Mouse (Mus musculus) heart, postnatal 0 days (tissue): ENCODE data around the gene Farp1. TPM values are rescaled to one million over a fixed set of nuclear protein-coding genes. Genes with fewer than 3 reads are reported as not detected.

Experiments used
- ATAC-seq: fragments of 200-750 bp; cut with Nextera tagmentation; 2 replicates; pipeline ENCODE4 v1.8.0; 2017; ENCODE audit warnings: low read depth, moderate number of reproducible peaks, moderate library complexity; ENCODE audit not compliant: insufficient read depth
- DNase-seq: peaks from one replicate; pipeline ENCODE4 v3.0.0-alpha.2; 2016; ENCODE audit warnings: low spot score
- H3K27ac ChIP-seq: fragments of 300-500 bp; sonication (generic); 2 replicates; pipeline ENCODE4 v1.5.1; 2014; ENCODE audit warnings: low read depth, mild to moderate bottlenecking
- H3K27me3 ChIP-seq: fragments of 300-500 bp; sonication (generic); 2 replicates; pipeline ENCODE4 v1.6.1; 2014; ENCODE audit warnings: low read length, mixed read lengths; ENCODE audit not compliant: control insufficient read depth, insufficient read depth
- H3K36me3 ChIP-seq: fragments of 300-500 bp; sonication (generic); replicated peaks from 2 replicates; pipeline ENCODE4 v1.6.1; 2014; ENCODE audit warnings: low read length, mixed read lengths; ENCODE audit not compliant: control insufficient read depth, insufficient read depth
- H3K4me1 ChIP-seq: fragments of 300-500 bp; sonication (generic); 2 replicates; pipeline ENCODE4 v1.6.1; 2014; ENCODE audit warnings: antibody characterized with exemption; ENCODE audit not compliant: control insufficient read depth, insufficient read depth
- H3K4me2 ChIP-seq: fragments of 300-500 bp; sonication (generic); 2 replicates; pipeline ENCODE4 v1.6.1; 2014; ENCODE audit warnings: low read depth, mild to moderate bottlenecking, low read length, moderate library complexity
- H3K4me3 ChIP-seq: fragments of 300-500 bp; sonication (generic); 2 replicates; pipeline ENCODE4 v1.5.1; 2014; ENCODE audit warnings: low read depth, low read length
- H3K9ac ChIP-seq: fragments of 300-500 bp; sonication (generic); replicated peaks from 2 replicates; pipeline ENCODE4 v1.6.1; 2014; ENCODE audit warnings: low read depth, low read length, mixed read lengths
- H3K9me3 ChIP-seq: fragments of 300-500 bp; sonication (generic); replicated peaks from 2 replicates; pipeline ENCODE4 v1.6.1; 2016; ENCODE audit warnings: low read length; ENCODE audit not compliant: control insufficient read depth
- CTCF ChIP-seq: IDR thresholded peaks from 2 replicates; pipeline ENCODE4 v1.5.1; 2016; ENCODE audit warnings: antibody characterized with exemption, control low read depth, low read depth
- EP300 ChIP-seq: IDR thresholded peaks from 2 replicates; pipeline ENCODE4 v1.6.1; 2016; ENCODE audit warnings: antibody characterized with exemption, low read depth
- WGBS: fragments of 180-500 bp; shearing (Covaris S2); extraction: QIAGEN DNeasy Blood & Tissue Kit; methylation state at CpG from one replicate; pipeline ENCODE4 v1.1.7; 2014; 5-methylcytosine and 5-hydroxymethylcytosine counted together
- polyA plus RNA-seq: library from polyadenylated mRNA; unstranded; fragments of >200 nt; fragmentation: Nextera tagmentation; extraction: Ambion mirVana; gene quantifications from 2 replicates; pipeline ENCODE4 v1.2.1, GENCODE M21; 2015
- total RNA-seq: library from RNA; depleted of rRNA; stranded (reverse); fragments of >200 nt; gene quantifications from 2 replicates; pipeline ENCODE4 v1.2.3, GENCODE M21; 2014; ENCODE audit warnings: low replicate concordance

The Farp1 gene
- total and polyA plus RNA-seq, 2 experiments from 2014 or later, result 5.4 to 14.9 TPM

GRCm38 (mm10) chr14:121274985-121275384 lies 240.0 kb downstream of the Farp1 start:
- no peak overlapping the region for H3K9ac ChIP-seq
- no peak overlapping the region for H3K4me2 ChIP-seq
- WGBS, result 76% methylated on average over 12 of the region's 12 CpGs
- DNase-seq (no peak), ATAC-seq (no peak)
- no peaks in the 10 kb centered on the region for H3K27me3 ChIP-seq
- no peaks in the 10 kb centered on the region for H3K9me3 ChIP-seq
- no peak overlapping the region for H3K27ac ChIP-seq
- peaks cover 48% of the 10 kb centered on the region for H3K36me3 ChIP-seq
- TF ChIP-seq EP300 (no peak), CTCF (no peak)
- H3K4me3 ChIP-seq, result no peak overlapping the region
- H3K4me1 ChIP-seq, result peaks cover 4% of the 10 kb centered on the region

GRCm38 (mm10) chr14:121276016-121276415 lies 241.0 kb downstream of the Farp1 start:
- Histone ChIP-seq H3K9ac (no peak overlapping the region; the same call in 1 of the 2 replicates), H3K27ac (no peak overlapping the region), H3K27me3 (no peaks in the 10 kb centered on the region), H3K4me2 (no peak overlapping the region), H3K4me1 (peaks cover 4% of the 10 kb centered on the region), H3K9me3 (no peaks in the 10 kb centered on the region), H3K36me3 (peaks cover 54% of the 10 kb centered on the region), H3K4me3 (no peak overlapping the region)
- TF ChIP-seq CTCF (no peak), EP300 (no peak)
- 80% methylated on average over 10 of the region's 10 CpGs for WGBS
- no peak for ATAC-seq
- DNase-seq, result no peak

DNA sequence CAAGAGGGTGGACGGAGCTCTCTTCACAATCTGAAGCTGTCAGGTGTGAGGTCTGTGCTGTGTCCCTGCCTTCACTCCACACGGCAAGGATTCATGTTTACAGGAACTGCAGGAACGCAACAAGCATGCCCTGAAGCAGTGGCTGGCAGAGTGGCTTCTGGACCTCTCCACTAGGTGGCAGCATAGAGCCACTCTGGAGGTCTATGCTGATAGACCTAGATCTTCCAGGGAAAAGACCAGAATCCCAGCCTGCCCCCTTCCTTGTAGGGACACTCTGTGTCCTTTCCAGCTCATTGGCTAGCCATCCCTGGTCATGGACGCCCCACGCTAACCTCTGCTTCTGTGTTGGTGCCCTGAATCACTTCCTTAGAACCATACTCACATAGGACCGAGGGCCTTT lies 244.1 kb downstream of the Farp1 start:
- Histone ChIP-seq H3K27ac (no peak overlapping the region), H3K9me3 (no peaks in the 10 kb centered on the region), H3K27me3 (no peaks in the 10 kb centered on the region), H3K9ac (no peak overlapping the region), H3K4me1 (peaks cover 7% of the 10 kb centered on the region; the same call in 1 of the 2 replicates), H3K36me3 (peaks cover 57% of the 10 kb centered on the region), H3K4me3 (no peak overlapping the region), H3K4me2 (no peak overlapping the region)
- TF ChIP-seq CTCF (peak; percentile 99), EP300 (no peak)
- WGBS, result 22% methylated on average over 6 of the region's 6 CpGs
- peak; percentile 80 for ATAC-seq
- peak; percentile 75 for DNase-seq

DNA sequence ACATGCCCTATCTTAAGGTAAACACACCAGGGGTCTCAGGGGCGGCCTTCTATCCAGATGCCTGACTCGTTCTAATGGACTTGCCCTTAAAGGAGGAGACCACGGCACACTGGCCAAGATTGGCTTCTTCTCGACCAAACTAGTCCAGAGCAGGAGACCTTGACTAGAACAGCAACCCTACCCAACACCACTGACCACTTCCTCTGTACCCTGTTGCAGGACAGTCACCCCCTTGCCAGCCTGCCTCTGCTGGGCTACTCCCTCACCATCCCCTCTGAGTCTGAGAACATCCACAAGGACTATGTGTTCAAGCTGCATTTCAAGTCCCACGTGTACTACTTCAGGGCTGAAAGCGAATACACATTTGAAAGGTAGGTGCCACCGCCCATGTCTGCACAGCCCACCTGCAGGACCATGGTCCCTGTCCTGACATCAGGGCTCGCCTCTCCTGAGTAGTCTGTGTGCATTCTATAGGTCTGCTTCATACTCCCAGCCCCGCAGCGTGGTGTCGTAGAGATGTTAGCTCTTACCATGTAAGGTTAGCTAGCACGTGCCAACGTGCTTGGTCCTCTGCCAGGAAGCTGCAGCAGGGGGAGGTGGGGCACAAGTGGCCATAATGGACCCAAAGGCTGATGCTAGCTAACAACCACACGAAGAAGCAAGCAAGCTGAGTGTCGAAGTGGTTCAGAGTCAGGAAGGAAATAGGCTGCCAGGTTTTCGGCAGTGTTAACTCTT lies 245.8 kb downstream of the Farp1 start:
- 48% methylated on average over 16 of the region's 16 CpGs for WGBS
- Histone ChIP-seq H3K27ac (peak overlapping the region; percentile 56; the same call in 1 of the 2 replicates), H3K9me3 (no peaks in the 10 kb centered on the region), H3K4me2 (no peak overlapping the region), H3K4me3 (no peak overlapping the region), H3K36me3 (peaks cover 65% of the 10 kb centered on the region), H3K4me1 (peaks cover 7% of the 10 kb centered on the region; the same call in 1 of the 2 replicates), H3K9ac (no peak overlapping the region), H3K27me3 (no peaks in the 10 kb centered on the region)
- peak; percentile 23 for DNase-seq
- TF ChIP-seq EP300 (no peak), CTCF (no peak)
- peak; percentile 56 for ATAC-seq

DNA sequence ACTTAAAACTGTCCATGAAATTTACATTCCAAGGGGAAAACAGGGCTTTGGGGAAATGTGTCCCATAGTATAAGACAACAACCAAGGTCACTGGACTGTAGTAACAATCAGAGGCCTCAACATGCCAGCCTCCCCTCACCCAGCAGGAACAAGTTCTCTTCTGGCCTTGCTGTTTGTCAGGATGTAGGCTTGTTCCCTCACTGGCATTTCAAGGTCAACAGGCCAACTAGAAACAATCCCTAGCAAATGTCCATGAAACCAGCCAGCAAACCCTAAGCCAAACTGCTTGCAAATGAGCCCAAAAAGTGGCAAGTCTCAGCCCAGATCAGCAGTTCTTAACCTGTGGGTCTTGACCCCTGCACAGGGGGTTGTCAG lies 246.3 kb downstream of the Farp1 start:
- DNase-seq (peak; percentile 32), ATAC-seq (no peak)
- Histone ChIP-seq H3K27ac (peak overlapping the region; percentile 56; the same call in 1 of the 2 replicates), H3K36me3 (peaks cover 65% of the 10 kb centered on the region), H3K4me2 (no peak overlapping the region), H3K4me1 (peaks cover 7% of the 10 kb centered on the region; the same call in 1 of the 2 replicates), H3K9me3 (no peaks in the 10 kb centered on the region), H3K27me3 (no peaks in the 10 kb centered on the region), H3K4me3 (no peak overlapping the region), H3K9ac (no peak overlapping the region)
- TF ChIP-seq EP300 (no peak), CTCF (no peak)
